In the genomic region with DNA sequence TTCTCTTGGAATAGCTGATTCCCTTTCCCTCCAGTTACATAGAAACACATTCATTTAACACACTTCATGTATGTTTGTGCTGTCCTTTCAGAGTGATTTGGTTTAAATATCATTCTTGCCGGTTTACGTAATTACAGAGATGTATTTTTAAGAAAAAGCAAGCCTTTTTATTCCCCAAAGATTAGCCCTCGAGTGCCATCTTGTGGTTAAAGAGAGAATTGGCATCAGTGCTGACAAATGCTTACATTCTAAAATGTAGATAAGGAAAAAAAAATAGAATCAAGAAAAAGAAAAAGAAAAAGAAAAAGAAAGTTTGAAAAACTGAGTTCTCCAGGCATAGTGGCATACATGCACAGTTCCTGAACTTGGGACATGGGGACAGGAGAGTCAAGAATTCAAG, we compare ENCODE assay signal across 8 mouse cellular contexts. TPM values are rescaled to one million over a fixed set of nuclear protein-coding genes. Genes with fewer than 3 reads are reported as not detected.
DNase-seq lines count a peak whose midpoint lies in the region; TF ChIP-seq lines count a peak whose summit lies in the region.

No protein-coding gene starts in this region.

- intact Hi-C loops in left cerebral cortex, postnatal 36 days (cut with DNase I), result loop anchor here (2.0 to 5.0 kb wide), 4 partner anchors 131 to 596 kb away; partner anchors contain the start of gene Ror1
- intact Hi-C loops in left cerebral cortex, postnatal 25 days (cut with DNase I), result loop anchor here (2.0 to 5.0 kb wide), 3 partner anchors 441 to 591 kb away; partner anchors contain the start of gene Ror1

- H3K79me2 ChIP-seq in MEL (ENCODE audit: control insufficient read depth, insufficient read depth, low read length, poor library complexity), result no peaks in the 10 kb centered on the region

- no peaks in the 10 kb centered on the region for H3K4me1 ChIP-seq in MEL (ENCODE audit: control insufficient read depth in 1 of 2, insufficient read depth in 2 of 2, low read length in 2 of 2)

- TF ChIP-seq RAD21 in MEL (IDR thresholded peaks at IDR 0.05; ENCODE audit: low read depth, low read length), result peak; percentile 88

- no peaks in the 10 kb centered on the region for H3K36me3 ChIP-seq in MEL (ENCODE audit: control insufficient read depth in 1 of 2, insufficient read depth in 2 of 2, low read length in 2 of 2)

- peak in 2 of 3 experiments; percentile 53 to 80; a peak in 4 of 6 replicates for TF ChIP-seq CTCF in MEL (IDR thresholded peaks at IDR 0.05 in 2 of 3, conservative IDR thresholded peaks at IDR 0.05 in 1 of 3; ENCODE audit: control insufficient read depth in 1 of 3, insufficient read depth in 1 of 3, low read depth in 2 of 3, low read length in 3 of 3, poor library complexity in 1 of 3, severe bottlenecking in 1 of 3)

- no peaks in the 10 kb centered on the region for H3K27me3 ChIP-seq in MEL (ENCODE audit: control insufficient read depth in 1 of 2, insufficient read depth in 2 of 2, low read length in 2 of 2)

- peak; percentile 21 for DNase-seq in left cerebral cortex, adult 11 months (ENCODE audit: low spot score)
- DNase-seq in left cerebral cortex, postnatal 36 days (ENCODE audit: low spot score in 2 of 2), result no peak
- DNase-seq in MEL (ENCODE audit: low read depth, low spot score), result peak; percentile 62
- peak; percentile 81 for DNase-seq in brain, adult 2 months (ENCODE audit: low read depth, low spot score)
- DNase-seq in frontal cortex, adult 2 months (ENCODE audit: extremely low spot score in 1 of 2, low spot score in 1 of 2), result peak; percentile 7 to 85
- peak; percentile 56 to 74 for DNase-seq in left cerebral cortex, postnatal 25 days (ENCODE audit: low spot score in 2 of 2)
- DNase-seq in testis, postnatal 14 days (ENCODE audit: low spot score), result no peak
- DNase-seq in gastrocnemius, postnatal 25 days, result no peak

- H3K4me3 ChIP-seq in MEL (ENCODE audit: control insufficient read depth in 1 of 2, insufficient read depth in 1 of 2, low read depth in 2 of 2, low read length in 2 of 2), result no peak overlapping the region

- no peak overlapping the region for H3K27ac ChIP-seq in MEL (ENCODE audit: control insufficient read depth, low read depth, low read length)

- no peak for TF ChIP-seq EP300 in MEL (IDR thresholded peaks at IDR 0.05; ENCODE audit: low read depth in 1 of 2, low read length in 2 of 2)

- no peaks in the 10 kb centered on the region for H3K9me3 ChIP-seq in MEL (replicated peaks; ENCODE audit: insufficient read depth, low read length)

- H3K9ac ChIP-seq in MEL (ENCODE audit: control insufficient read depth, low read depth, low read length, poor library complexity, severe bottlenecking), result no peak overlapping the region

- TF ChIP-seq POLR2A in MEL (IDR thresholded peaks at IDR 0.05; ENCODE audit: control insufficient read depth in 1 of 2, insufficient read depth in 1 of 2, low read depth in 1 of 2, low read length in 2 of 2, poor library complexity in 1 of 2), result no peak

TF ChIP-seq in MEL, 35 proteins besides CTCF, POLR2A, EP300 and RAD21:
- TF ChIP-seq RCOR1 (IDR thresholded peaks at IDR 0.05; ENCODE audit: low read depth, low read length) (no peak), USF1 (IDR thresholded peaks at IDR 0.05; ENCODE audit: low read depth, low read length) (no peak), MYB (IDR thresholded peaks at IDR 0.05; ENCODE audit: low read depth, low read length) (no peak), ZNF384 (IDR thresholded peaks at IDR 0.05; ENCODE audit: low read depth, low read length) (peak; percentile 44; the same call in 1 of the 2 replicates), ZC3H11A (IDR thresholded peaks at IDR 0.05; ENCODE audit: low read depth, low read length) (peak; percentile 65), ZKSCAN1 (IDR thresholded peaks at IDR 0.05; ENCODE audit: low read depth, low read length) (no peak), SMC3 (IDR thresholded peaks at IDR 0.05; ENCODE audit: low read depth, low read length) (peak; percentile 86)

RNA-seq across cellular contexts. Expression of gene Ube2u, which starts 59.2 kb away (rescaled TPM):
- total RNA-seq in left cerebral cortex, postnatal 36 days (2021), result not detected
- total RNA-seq in MEL (2012; rRNA removed), result not detected in 2 replicates
- not detected for polyA plus RNA-seq in MEL (2012; ENCODE audit: insufficient read depth in 1 of 2, insufficient read length in 2 of 2, low read depth in 1 of 2, low replicate concordance in 2 of 2, missing spikeins in 1 of 2)
- 0.16 TPM in 1 of 2 replicates, not detected in the other for polyA plus RNA-seq in frontal cortex, adult 2 months (2012; rRNA removed)
- total RNA-seq in left cerebral cortex, postnatal 25 days (2021), result not detected
- not detected for total RNA-seq in gastrocnemius, postnatal 25 days (2021)

Comparison
In these comparisons a context has a peak if more than half of its experiments do, and no peak if none do; other contexts are left out.
1. DNase-seq: peak in left cerebral cortex, adult 11 months (single experiment), MEL (single experiment), brain, adult 2 months (single experiment), frontal cortex, adult 2 months (2 of 2) and left cerebral cortex, postnatal 25 days (2 of 2); none in left cerebral cortex, postnatal 36 days (0 of 2), testis, postnatal 14 days (single experiment) and gastrocnemius, postnatal 25 days (single experiment).